Mouse (Mus musculus) megakaryocyte, embryonic 14.5 days (primary cell): ENCODE data around the gene Pcgf2.

Experiments used
- FLI1 ChIP-seq: IDR thresholded peaks from 2 replicates; pipeline ENCODE4 v1.6.1; 2012; ENCODE audit warnings: low read length, inconsistent platforms, mixed read lengths
- GATA1 ChIP-seq: IDR thresholded peaks from 3 replicates; pipeline ENCODE4 v1.6.1; 2012; ENCODE audit warnings: mixed read lengths, low read length, inconsistent platforms, borderline replicate concordance

GRCm38 (mm10) chr11:97738703-97739102 lies 38.4 kb upstream of the Pcgf2 start:
- TF ChIP-seq FLI1 (no peak), GATA1 (no peak)
